Mouse (Mus musculus) stomach, embryonic 16.5 days (tissue): ENCODE measurements at regions not wholly inside any gene's neighbourhood (a gene's known extent, or its start where the extent isn't known, plus 50 kb on each side); places are given as distances from the start of the nearest gene placed in this dataset.

Source experiments
- ATAC-seq: fragments of 200-750 bp; cut with Nextera tagmentation; 2 replicates; pipeline ENCODE4 v1.8.0; 2017; ENCODE audit warnings: moderate number of reproducible peaks, moderate TSS enrichment; ENCODE audit not compliant: insufficient read depth, low FRiP score
- H3K27ac ChIP-seq: fragments of 300-500 bp; sonication (generic); 2 replicates; pipeline ENCODE4 v1.5.1; 2014; ENCODE audit warnings: low read length
- H3K27me3 ChIP-seq: fragments of 300-500 bp; sonication (generic); 2 replicates; pipeline ENCODE4 v1.6.1; 2014; ENCODE audit warnings: low read length, control low read depth, mixed read lengths; ENCODE audit not compliant: control insufficient read depth, insufficient read depth
- H3K36me3 ChIP-seq: fragments of 300-500 bp; sonication (generic); 2 replicates; pipeline ENCODE4 v1.6.1; 2014; ENCODE audit warnings: low read length; ENCODE audit not compliant: control insufficient read depth, insufficient read depth
- H3K4me1 ChIP-seq: fragments of 300-500 bp; sonication (generic); 2 replicates; pipeline ENCODE4 v1.6.1; 2014; ENCODE audit warnings: low read length, control low read depth, mixed read lengths; ENCODE audit not compliant: control insufficient read depth, insufficient read depth
- H3K4me2 ChIP-seq: fragments of 300-500 bp; sonication (generic); 2 replicates; pipeline ENCODE4 v1.6.1; 2014; ENCODE audit warnings: low read depth, low read length, mixed read lengths
- H3K4me3 ChIP-seq: fragments of 300-500 bp; sonication (generic); replicated peaks from 2 replicates; pipeline ENCODE4 v1.5.1; 2014; ENCODE audit warnings: mild to moderate bottlenecking, low read length
- H3K9ac ChIP-seq: fragments of 300-500 bp; sonication (generic); 2 replicates; pipeline ENCODE4 v1.6.1; 2014; ENCODE audit warnings: low read length
- H3K9me3 ChIP-seq: fragments of 300-500 bp; sonication (generic); replicated peaks from 2 replicates; pipeline ENCODE4 v1.6.1; 2016; ENCODE audit warnings: low read length, control low read depth; ENCODE audit not compliant: control insufficient read depth
- WGBS: fragments of 180-500 bp; shearing (Covaris S2); extraction: QIAGEN DNeasy Blood & Tissue Kit; methylation state at CpG from one replicate; pipeline ENCODE4 v1.1.7; 2014; 5-methylcytosine and 5-hydroxymethylcytosine counted together

GRCm38 (mm10) chr2:75002562-75002961 is 177.0 kb downstream of the Mtx2 start:
- Histone ChIP-seq H3K27me3 (peaks cover 7% of the 10 kb centered on the region; the same call in 1 of the 2 replicates), H3K27ac (no peak overlapping the region), H3K4me1 (peaks cover 3% of the 10 kb centered on the region; the same call in 1 of the 2 replicates), H3K36me3 (no peaks in the 10 kb centered on the region), H3K9me3 (no peaks in the 10 kb centered on the region), H3K4me3 (no peak overlapping the region), H3K9ac (no peak overlapping the region), H3K4me2 (no peak overlapping the region)
- WGBS, result 79% methylated on average over 12 of the region's 12 CpGs
- no peak for ATAC-seq

GRCm38 (mm10) chr2:75008116-75008515 is 182.5 kb downstream of the Mtx2 start:
- H3K4me1 ChIP-seq, result no peaks in the 10 kb centered on the region
- no peaks in the 10 kb centered on the region for H3K9me3 ChIP-seq
- WGBS, result 80% methylated on average over 1 of the region's 1 CpGs
- peaks cover 7% of the 10 kb centered on the region; the same call in 1 of the 2 replicates for H3K27me3 ChIP-seq
- H3K27ac ChIP-seq, result no peak overlapping the region
- no peak overlapping the region for H3K4me2 ChIP-seq
- no peak overlapping the region for H3K4me3 ChIP-seq
- no peaks in the 10 kb centered on the region for H3K36me3 ChIP-seq
- no peak for ATAC-seq
- no peak overlapping the region for H3K9ac ChIP-seq

GRCm38 (mm10) chr2:75010647-75011046 is 185.0 kb downstream of the Mtx2 start:
- no peak overlapping the region for H3K4me2 ChIP-seq
- no peaks in the 10 kb centered on the region for H3K4me1 ChIP-seq
- no peaks in the 10 kb centered on the region for H3K36me3 ChIP-seq
- no peak for ATAC-seq
- no peaks in the 10 kb centered on the region for H3K27me3 ChIP-seq
- no peak overlapping the region for H3K9ac ChIP-seq
- H3K9me3 ChIP-seq, result no peaks in the 10 kb centered on the region
- H3K4me3 ChIP-seq, result no peak overlapping the region
- no peak overlapping the region for H3K27ac ChIP-seq
- 52% methylated on average over 7 of the region's 7 CpGs for WGBS

- H3K9ac ChIP-seq, result no peak overlapping the region
- H3K27ac ChIP-seq, result no peak overlapping the region
- H3K4me2 ChIP-seq, result no peak overlapping the region
- H3K27me3 ChIP-seq, result no peaks in the 10 kb centered on the region
- no peaks in the 10 kb centered on the region for H3K36me3 ChIP-seq
- no peaks in the 10 kb centered on the region for H3K4me1 ChIP-seq
- WGBS, result 51% methylated on average over 8 of the region's 8 CpGs
- H3K4me3 ChIP-seq, result no peak overlapping the region
- no peaks in the 10 kb centered on the region for H3K9me3 ChIP-seq
- no peak for ATAC-seq
Observed at GRCm38 (mm10) chr2:75012046-75012445, 186.4 kb downstream of the Mtx2 start.

- Histone ChIP-seq H3K4me1 (no peaks in the 10 kb centered on the region), H3K4me2 (no peak overlapping the region), H3K9ac (no peak overlapping the region), H3K27me3 (no peaks in the 10 kb centered on the region), H3K27ac (no peak overlapping the region), H3K4me3 (no peak overlapping the region), H3K36me3 (no peaks in the 10 kb centered on the region), H3K9me3 (no peaks in the 10 kb centered on the region)
- no peak for ATAC-seq
- WGBS, result 70% methylated on average over 16 of the region's 16 CpGs
Observed at GRCm38 (mm10) chr2:75014994-75015728, 189.6 kb downstream of the Mtx2 start.

GRCm38 (mm10) chr2:75019459-75019858 is 193.9 kb downstream of the Mtx2 start:
- Histone ChIP-seq H3K9me3 (no peaks in the 10 kb centered on the region), H3K4me1 (no peaks in the 10 kb centered on the region), H3K27ac (no peak overlapping the region), H3K4me3 (no peak overlapping the region), H3K4me2 (no peak overlapping the region), H3K9ac (no peak overlapping the region), H3K27me3 (no peaks in the 10 kb centered on the region), H3K36me3 (no peaks in the 10 kb centered on the region)
- no peak for ATAC-seq
- WGBS, result 72% methylated on average over 7 of the region's 7 CpGs

- 56% methylated on average over 7 of the region's 7 CpGs for WGBS
- H3K27me3 ChIP-seq, result no peaks in the 10 kb centered on the region
- no peak overlapping the region for H3K27ac ChIP-seq
- no peak for ATAC-seq
- no peaks in the 10 kb centered on the region for H3K9me3 ChIP-seq
- H3K4me2 ChIP-seq, result no peak overlapping the region
- no peaks in the 10 kb centered on the region for H3K36me3 ChIP-seq
- no peak overlapping the region for H3K4me3 ChIP-seq
- H3K9ac ChIP-seq, result no peak overlapping the region
- no peaks in the 10 kb centered on the region for H3K4me1 ChIP-seq
Observed at GRCm38 (mm10) chr2:75021639-75022038, 196.0 kb downstream of the Mtx2 start.

GRCm38 (mm10) chr2:75028151-75028550 is 202.5 kb downstream of the Mtx2 start:
- 79% methylated on average over 10 of the region's 10 CpGs for WGBS
- no peaks in the 10 kb centered on the region for H3K27me3 ChIP-seq

GRCm38 (mm10) chr2:75029089-75029693 is 203.6 kb downstream of the Mtx2 start:
- Histone ChIP-seq H3K4me3 (no peak overlapping the region), H3K4me1 (no peaks in the 10 kb centered on the region; the same call in 1 of the 2 replicates), H3K36me3 (no peaks in the 10 kb centered on the region), H3K27me3 (no peaks in the 10 kb centered on the region), H3K9ac (no peak overlapping the region), H3K4me2 (no peak overlapping the region), H3K27ac (no peak overlapping the region), H3K9me3 (no peaks in the 10 kb centered on the region)
- ATAC-seq, result no peak
- WGBS, result 30% methylated on average over 8 of the region's 8 CpGs

More at GRCm38 (mm10) chr2:75028151-75028550, 202.5 kb downstream of the Mtx2 start:
- Histone ChIP-seq H3K4me3 (no peak overlapping the region), H3K4me2 (no peak overlapping the region), H3K9me3 (no peaks in the 10 kb centered on the region), H3K36me3 (no peaks in the 10 kb centered on the region), H3K27ac (no peak overlapping the region), H3K9ac (no peak overlapping the region), H3K4me1 (no peaks in the 10 kb centered on the region; the same call in 1 of the 2 replicates)
- no peak for ATAC-seq
